Mouse (Mus musculus) liver, embryonic 14.5 days (tissue): ENCODE measurements around the gene Olfr134.

Source experiments
- CTCF ChIP-seq: IDR thresholded peaks from 2 replicates; pipeline ENCODE4 v1.5.1; 2016; ENCODE audit warnings: antibody characterized with exemption, low read depth, control low read depth
- EP300 ChIP-seq: IDR thresholded peaks from 2 replicates; pipeline ENCODE4 v1.6.1; 2016; ENCODE audit warnings: antibody characterized with exemption, low read depth

DNA sequence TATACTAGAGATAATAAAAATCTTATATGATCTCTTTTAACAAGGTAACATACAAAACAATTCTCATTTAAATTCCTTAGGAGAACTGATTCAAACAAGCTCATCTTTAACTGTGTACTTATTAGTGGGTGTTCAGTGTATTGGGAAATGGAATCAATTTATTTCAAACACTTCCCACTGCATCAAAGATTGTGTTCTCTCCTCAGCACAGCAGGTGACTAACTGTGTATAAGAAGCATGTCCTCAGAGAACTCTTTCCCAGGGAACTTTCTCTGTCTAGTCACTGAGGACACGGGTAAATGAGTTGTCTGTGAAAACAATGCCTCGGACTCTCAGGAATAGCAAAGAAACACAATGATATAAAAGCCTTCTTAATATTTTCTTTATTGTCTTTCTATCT, 26.2 kb upstream of the Olfr134 start, which contains the start of gene Olfr133:
- TF ChIP-seq EP300 (no peak), CTCF (no peak)
